ENCODE assay signal across 8 mouse cellular contexts in the genomic region with DNA sequence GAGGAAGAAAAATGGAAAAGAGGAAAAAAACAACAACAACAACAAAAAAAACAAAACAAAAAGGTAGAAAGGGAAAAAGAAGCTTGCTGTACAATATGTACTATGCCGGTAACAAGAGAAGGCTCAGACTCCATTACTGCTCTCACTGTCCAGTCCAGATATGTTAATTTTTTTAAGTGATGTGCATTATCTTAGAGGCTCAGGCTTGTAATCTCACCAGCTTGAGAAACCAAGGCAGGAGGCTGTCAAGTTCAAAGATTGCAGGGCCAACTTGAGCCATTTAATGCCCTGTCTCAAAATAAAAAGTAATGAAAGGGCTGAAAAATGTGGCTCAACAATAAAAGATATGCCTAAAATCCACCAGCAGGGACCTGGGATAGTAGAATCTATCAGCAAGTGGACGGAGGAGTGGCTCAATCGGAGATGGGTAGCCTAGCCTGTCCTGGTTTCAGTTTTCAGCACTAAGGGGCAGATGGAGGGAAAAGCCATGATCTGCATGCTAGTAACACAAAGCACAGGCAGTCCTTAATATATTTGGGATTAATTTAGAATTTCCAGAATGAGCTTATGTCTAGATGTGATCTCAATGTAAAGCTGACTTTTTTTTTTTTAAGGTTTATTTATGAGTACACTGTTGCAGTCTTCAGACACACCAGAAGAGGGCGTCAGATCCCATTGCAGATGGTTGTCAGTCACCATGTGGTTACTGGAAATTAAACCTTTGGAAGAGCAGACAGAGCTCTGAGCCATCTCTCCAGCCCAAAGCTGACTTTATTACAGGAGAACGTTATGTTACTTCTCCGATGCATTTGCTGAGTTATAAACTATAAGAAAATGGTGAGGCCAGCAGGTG. TPM values are rescaled to one million over a fixed set of nuclear protein-coding genes. Genes with fewer than 3 reads are reported as not detected.
A peak's percentile ranks its signal among the peaks of the same experiment; 100 is the strongest.
DNase-seq lines count a peak whose midpoint lies in the region; ATAC-seq and TF ChIP-seq lines count a peak whose summit lies in the region.

No protein-coding gene starts in this region.

- TF ChIP-seq EP300 in ES-Bruce4 (IDR thresholded peaks at IDR 0.05; ENCODE audit: insufficient read depth, low read depth, low read length), result no peak

- no peak for DNase-seq in kidney, postnatal 36 days
- peak; percentile 21 for DNase-seq in right cerebral cortex, postnatal 25 days
- DNase-seq in gastrocnemius, postnatal 25 days, result no peak
- no peak for DNase-seq in urinary bladder, adult 18-20 months (ENCODE audit: low spot score in 2 of 2)

- 36% methylated on average over 6 of the region's 6 CpGs for WGBS in kidney, embryonic 15.5 days
- 37% methylated on average over 6 of the region's 6 CpGs for WGBS in embryonic facial prominence, embryonic 13.5 days
- WGBS in limb, embryonic 13.5 days, result 43% methylated on average over 6 of the region's 6 CpGs

- no peaks in the 10 kb centered on the region for H3K9me3 ChIP-seq in kidney, embryonic 15.5 days (replicated peaks)
- no peaks in the 10 kb centered on the region for H3K9me3 ChIP-seq in ES-Bruce4 (replicated peaks; ENCODE audit: control insufficient read depth, insufficient read depth, low read length, poor library complexity, severe bottlenecking)
- no peaks in the 10 kb centered on the region for H3K9me3 ChIP-seq in embryonic facial prominence, embryonic 13.5 days
- no peaks in the 10 kb centered on the region for H3K9me3 ChIP-seq in limb, embryonic 13.5 days

- peaks cover 9% of the 10 kb centered on the region for H3K4me1 ChIP-seq in kidney, embryonic 15.5 days
- H3K4me1 ChIP-seq in ES-Bruce4 (ENCODE audit: control insufficient read depth, insufficient read depth, low read length), result no peaks in the 10 kb centered on the region
- peaks cover 6% of the 10 kb centered on the region for H3K4me1 ChIP-seq in embryonic facial prominence, embryonic 13.5 days
- peaks cover 9% of the 10 kb centered on the region; the same call in 1 of the 2 replicates for H3K4me1 ChIP-seq in limb, embryonic 13.5 days

- H3K9ac ChIP-seq in kidney, embryonic 15.5 days, result no peak overlapping the region
- 0 out of 2 replicates have a peak overlapping the region, but pooled peaks have one; percentile 84 for H3K9ac ChIP-seq in ES-Bruce4 (ENCODE audit: low read depth, poor library complexity, severe bottlenecking)
- H3K9ac ChIP-seq in embryonic facial prominence, embryonic 13.5 days, result no peak overlapping the region
- no peak overlapping the region; the same call in 1 of the 2 replicates for H3K9ac ChIP-seq in limb, embryonic 13.5 days

- H3K36me3 ChIP-seq in kidney, embryonic 15.5 days, result peaks cover 28% of the 10 kb centered on the region
- H3K36me3 ChIP-seq in ES-Bruce4 (ENCODE audit: control insufficient read depth, insufficient read depth, low read length, poor library complexity, severe bottlenecking), result peaks cover 13% of the 10 kb centered on the region; the same call in 1 of the 2 replicates
- peaks cover 25% of the 10 kb centered on the region for H3K36me3 ChIP-seq in embryonic facial prominence, embryonic 13.5 days
- peaks cover 26% of the 10 kb centered on the region for H3K36me3 ChIP-seq in limb, embryonic 13.5 days

- no peak overlapping the region for H3K27ac ChIP-seq in kidney, embryonic 15.5 days
- H3K27ac ChIP-seq in ES-Bruce4 (ENCODE audit: insufficient read depth, low read length), result no peak overlapping the region
- no peak overlapping the region for H3K27ac ChIP-seq in embryonic facial prominence, embryonic 13.5 days
- no peak overlapping the region for H3K27ac ChIP-seq in limb, embryonic 13.5 days

- H3K4me3 ChIP-seq in kidney, embryonic 15.5 days (replicated peaks), result peak overlapping the region; percentile 72
- H3K4me3 ChIP-seq in ES-Bruce4 (ENCODE audit: low read depth, low read length), result peak overlapping the region; percentile 25; the same call in 1 of the 2 replicates
- peak overlapping the region; percentile 82 for H3K4me3 ChIP-seq in embryonic facial prominence, embryonic 13.5 days
- peak overlapping the region; percentile 83 for H3K4me3 ChIP-seq in limb, embryonic 13.5 days

- no peaks in the 10 kb centered on the region for H3K27me3 ChIP-seq in kidney, embryonic 15.5 days
- H3K27me3 ChIP-seq in ES-Bruce4 (ENCODE audit: control insufficient read depth, insufficient read depth, low read length, poor library complexity, severe bottlenecking), result no peaks in the 10 kb centered on the region
- no peaks in the 10 kb centered on the region for H3K27me3 ChIP-seq in embryonic facial prominence, embryonic 13.5 days
- no peaks in the 10 kb centered on the region for H3K27me3 ChIP-seq in limb, embryonic 13.5 days

- peak; percentile 33 for ATAC-seq in kidney, embryonic 15.5 days (replicated peaks; ENCODE audit: low FRiP score)
- ATAC-seq in embryonic facial prominence, embryonic 13.5 days (ENCODE audit: insufficient number of reproducible peaks, insufficient read depth, low FRiP score, low TSS enrichment, low read depth), result no peak
- no peak for ATAC-seq in limb, embryonic 13.5 days (ENCODE audit: low FRiP score, low read depth)

- TF ChIP-seq POLR2A in ES-Bruce4 (IDR thresholded peaks at IDR 0.05; ENCODE audit: insufficient read depth, low read length), result no peak

- H3K4me2 ChIP-seq in kidney, embryonic 15.5 days, result peak overlapping the region; percentile 68
- H3K4me2 ChIP-seq in embryonic facial prominence, embryonic 13.5 days, result 0 out of 2 replicates have a peak overlapping the region, but pooled peaks have one; percentile 26
- peak overlapping the region; percentile 88 for H3K4me2 ChIP-seq in limb, embryonic 13.5 days (replicated peaks)

- peak; percentile 4 for TF ChIP-seq CTCF in ES-Bruce4 (IDR thresholded peaks at IDR 0.05; ENCODE audit: low read depth, low read length)

RNA-seq across cellular contexts. Expression of a gene that starts 0.6 kb away (rescaled TPM):
- 500 and 505 TPM in 2 replicates for polyA plus RNA-seq in kidney, embryonic 15.5 days (2015; fragmentation: Nextera tagmentation; extraction: Ambion mirVana)
- polyA plus RNA-seq in ES-Bruce4 (2011; ENCODE audit: insufficient read depth, insufficient read length, low read depth, missing spikeins), result 266 and 305 TPM in 2 replicates
- polyA plus RNA-seq in embryonic facial prominence, embryonic 13.5 days (2015; fragmentation: Nextera tagmentation; extraction: Ambion mirVana), result 427 and 457 TPM in 2 replicates
- 435 and 440 TPM in 2 replicates for polyA plus RNA-seq in limb, embryonic 13.5 days (2015; fragmentation: Nextera tagmentation; extraction: Ambion mirVana)
- total RNA-seq in gastrocnemius, postnatal 25 days (2021), result 100 to 1,000 TPM; 951 to 953 TPM

RNA-seq across cellular contexts. Expression of a gene that starts 0.7 kb away (rescaled TPM):
- 0.59 TPM in 1 of 2 replicates, not detected in the other for polyA plus RNA-seq in kidney, embryonic 15.5 days (2015; fragmentation: Nextera tagmentation; extraction: Ambion mirVana)
- 0.37 TPM in 1 of 2 replicates, not detected in the other for polyA plus RNA-seq in ES-Bruce4 (2011; ENCODE audit: insufficient read depth, insufficient read length, low read depth, missing spikeins)
- polyA plus RNA-seq in embryonic facial prominence, embryonic 13.5 days (2015; fragmentation: Nextera tagmentation; extraction: Ambion mirVana), result 0.33 and 0.37 TPM in 2 replicates
- polyA plus RNA-seq in limb, embryonic 13.5 days (2015; fragmentation: Nextera tagmentation; extraction: Ambion mirVana), result 0.08 and 0.14 TPM in 2 replicates
- under 1 TPM; 0.15 to 0.56 TPM for total RNA-seq in gastrocnemius, postnatal 25 days (2021)

RNA-seq across cellular contexts. Expression of a gene that starts 13.1 kb away (rescaled TPM):
- 22.6 and 23.9 TPM in 2 replicates for polyA plus RNA-seq in kidney, embryonic 15.5 days (2015; fragmentation: Nextera tagmentation; extraction: Ambion mirVana)
- polyA plus RNA-seq in ES-Bruce4 (2011; ENCODE audit: insufficient read depth, insufficient read length, low read depth, missing spikeins), result 23.6 and 29.9 TPM in 2 replicates
- 29.6 and 31.2 TPM in 2 replicates for polyA plus RNA-seq in embryonic facial prominence, embryonic 13.5 days (2015; fragmentation: Nextera tagmentation; extraction: Ambion mirVana)
- polyA plus RNA-seq in limb, embryonic 13.5 days (2015; fragmentation: Nextera tagmentation; extraction: Ambion mirVana), result 29.5 and 29.8 TPM in 2 replicates
- total RNA-seq in gastrocnemius, postnatal 25 days (2021), result 10 to 100 TPM; 12.8 to 13.6 TPM

RNA-seq across cellular contexts. Expression of a gene that starts 13.2 kb away (rescaled TPM):
- 110 and 116 TPM in 2 replicates for polyA plus RNA-seq in kidney, embryonic 15.5 days (2015; fragmentation: Nextera tagmentation; extraction: Ambion mirVana)
- 67.3 and 80.1 TPM in 2 replicates for polyA plus RNA-seq in ES-Bruce4 (2011; ENCODE audit: insufficient read depth, insufficient read length, low read depth, missing spikeins)
- 114 and 122 TPM in 2 replicates for polyA plus RNA-seq in embryonic facial prominence, embryonic 13.5 days (2015; fragmentation: Nextera tagmentation; extraction: Ambion mirVana)
- polyA plus RNA-seq in limb, embryonic 13.5 days (2015; fragmentation: Nextera tagmentation; extraction: Ambion mirVana), result 121 and 124 TPM in 2 replicates
- 10 to 100 TPM; 21.3 to 21.8 TPM for total RNA-seq in gastrocnemius, postnatal 25 days (2021)

RNA-seq across cellular contexts. Expression of a gene that starts 28.5 kb away (rescaled TPM):
- 60.6 and 66.5 TPM in 2 replicates for polyA plus RNA-seq in kidney, embryonic 15.5 days (2015; fragmentation: Nextera tagmentation; extraction: Ambion mirVana)
- 141 and 161 TPM in 2 replicates for polyA plus RNA-seq in ES-Bruce4 (2011; ENCODE audit: insufficient read depth, insufficient read length, low read depth, missing spikeins)
- polyA plus RNA-seq in embryonic facial prominence, embryonic 13.5 days (2015; fragmentation: Nextera tagmentation; extraction: Ambion mirVana), result 65.6 and 66.0 TPM in 2 replicates
- polyA plus RNA-seq in limb, embryonic 13.5 days (2015; fragmentation: Nextera tagmentation; extraction: Ambion mirVana), result 63.7 and 66.8 TPM in 2 replicates
- 10 to 100 TPM; 17.1 to 17.4 TPM for total RNA-seq in gastrocnemius, postnatal 25 days (2021)

Comparison
In these comparisons a context has a peak if more than half of its experiments do, and no peak if none do; other contexts are left out.
1. H3K4me2 ChIP-seq: peak in every context shown above with its lines; median percentile 88 in limb, embryonic 13.5 days; 68 in kidney, embryonic 15.5 days; 26 in embryonic facial prominence, embryonic 13.5 days.
2. H3K4me3 ChIP-seq: peak in every context shown above with its lines; median percentile 83 in limb, embryonic 13.5 days; 82 in embryonic facial prominence, embryonic 13.5 days; 72 in kidney, embryonic 15.5 days; 25 in ES-Bruce4.